Mouse (Mus musculus) lung, postnatal 36 days (tissue): ENCODE results near the gene Pwwp2b.

Source experiments
- DNase-seq: peaks from one replicate; pipeline ENCODE4 v3.0.0; 2022; ENCODE audit warnings: mixed read lengths

Pwwp2b gene

GRCm38 (mm10) chr7:139226416-139226815, 21.9 kb upstream of the Pwwp2b start:
- DNase-seq = no peak

DNA sequence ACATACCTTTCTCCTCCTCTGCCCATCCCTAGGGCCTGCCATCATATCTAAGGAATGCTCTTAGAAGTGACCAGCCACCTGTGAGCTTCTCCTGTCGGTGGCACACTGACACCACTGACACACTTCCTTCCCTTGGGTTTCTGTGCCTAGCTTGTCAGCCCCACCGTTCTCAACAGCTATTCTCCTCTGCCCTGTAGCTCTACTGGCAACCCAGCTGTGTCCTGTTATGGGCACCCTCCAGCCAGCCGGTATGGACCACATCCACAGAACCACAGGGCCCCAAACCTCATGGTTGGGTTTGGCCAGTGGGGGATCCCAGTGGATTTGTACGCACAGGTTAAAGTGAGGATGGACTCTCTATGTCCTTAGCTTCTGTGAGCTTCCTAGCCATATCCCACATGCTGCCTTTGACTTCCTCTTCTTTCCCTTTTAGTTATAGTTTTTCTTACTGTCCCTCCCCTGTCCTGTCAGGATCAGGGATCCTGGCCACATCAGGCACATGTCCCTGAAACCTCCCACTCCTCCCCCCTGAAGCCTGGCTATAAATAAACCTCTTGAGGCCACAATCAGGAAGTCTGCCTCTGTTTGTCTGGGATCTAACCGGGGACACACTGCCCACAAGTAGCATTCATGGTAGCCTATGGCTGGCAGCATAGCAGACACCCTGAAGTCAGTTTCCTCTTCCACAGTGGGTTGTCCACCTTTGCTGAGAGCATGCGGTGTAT, 19.7 kb upstream of the Pwwp2b start:
- DNase-seq = peak; percentile 41

DNA sequence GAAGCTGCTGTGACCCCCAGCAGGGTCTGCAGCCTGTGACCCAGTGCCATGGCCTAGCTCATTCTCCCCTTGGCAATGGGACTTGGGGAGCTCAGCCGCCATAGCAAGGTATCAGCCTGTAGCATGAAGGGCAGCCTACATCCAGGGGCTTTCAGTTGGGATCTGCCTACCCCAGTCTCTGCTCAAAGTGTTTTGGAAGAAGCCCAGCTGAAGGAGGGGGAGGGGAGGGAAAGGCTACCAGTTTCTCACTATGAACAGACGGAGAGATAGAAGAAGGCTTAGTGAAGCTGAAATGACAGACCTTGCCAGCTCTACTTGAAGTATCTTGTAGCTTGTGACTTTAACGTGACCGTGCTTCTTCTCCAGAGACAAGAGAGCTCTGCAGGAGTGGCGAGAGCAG, 18.4 kb upstream of the Pwwp2b start:
- no peak for DNase-seq

DNA sequence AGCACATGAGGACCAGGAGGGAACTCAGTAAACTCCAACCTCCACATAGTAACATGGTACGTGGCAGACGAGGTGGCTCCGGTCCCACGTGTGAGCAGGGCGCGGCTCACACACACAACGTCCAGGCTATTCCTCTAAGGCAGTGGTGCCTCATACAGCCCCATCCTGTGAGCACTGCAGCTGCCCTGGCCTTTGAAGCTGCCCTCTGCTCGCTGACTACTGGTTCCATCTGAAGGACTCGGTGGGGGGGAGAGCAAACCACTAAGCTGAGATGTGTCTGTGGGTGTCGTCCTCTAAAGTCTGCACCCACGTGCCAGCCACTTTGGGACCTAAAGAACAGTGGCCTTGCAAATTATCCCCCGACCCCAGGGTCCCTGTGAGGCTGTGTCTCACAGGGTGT, 18.0 kb upstream of the Pwwp2b start:
- DNase-seq = no peak

DNA sequence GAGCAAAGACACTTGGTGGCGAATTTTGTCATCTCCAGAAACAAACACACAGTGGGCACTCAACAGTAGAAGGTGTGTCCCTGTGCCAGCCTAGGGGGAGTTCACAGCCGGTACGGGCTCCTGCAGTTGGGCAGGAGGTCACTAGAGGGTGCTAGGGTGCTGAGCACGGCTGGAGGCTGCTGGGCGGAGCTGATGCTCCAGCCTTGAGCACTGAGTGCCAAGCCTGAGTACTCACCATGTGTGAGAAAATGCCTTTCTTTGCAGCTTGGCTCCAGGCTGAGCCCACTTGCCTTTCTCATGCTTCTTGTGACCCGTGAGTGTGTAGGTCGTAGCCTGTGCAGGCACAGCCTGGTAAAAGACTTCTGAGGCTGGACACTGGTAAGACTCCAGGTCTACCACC, 14.6 kb upstream of the Pwwp2b start:
- peak; percentile 94 for DNase-seq

DNA sequence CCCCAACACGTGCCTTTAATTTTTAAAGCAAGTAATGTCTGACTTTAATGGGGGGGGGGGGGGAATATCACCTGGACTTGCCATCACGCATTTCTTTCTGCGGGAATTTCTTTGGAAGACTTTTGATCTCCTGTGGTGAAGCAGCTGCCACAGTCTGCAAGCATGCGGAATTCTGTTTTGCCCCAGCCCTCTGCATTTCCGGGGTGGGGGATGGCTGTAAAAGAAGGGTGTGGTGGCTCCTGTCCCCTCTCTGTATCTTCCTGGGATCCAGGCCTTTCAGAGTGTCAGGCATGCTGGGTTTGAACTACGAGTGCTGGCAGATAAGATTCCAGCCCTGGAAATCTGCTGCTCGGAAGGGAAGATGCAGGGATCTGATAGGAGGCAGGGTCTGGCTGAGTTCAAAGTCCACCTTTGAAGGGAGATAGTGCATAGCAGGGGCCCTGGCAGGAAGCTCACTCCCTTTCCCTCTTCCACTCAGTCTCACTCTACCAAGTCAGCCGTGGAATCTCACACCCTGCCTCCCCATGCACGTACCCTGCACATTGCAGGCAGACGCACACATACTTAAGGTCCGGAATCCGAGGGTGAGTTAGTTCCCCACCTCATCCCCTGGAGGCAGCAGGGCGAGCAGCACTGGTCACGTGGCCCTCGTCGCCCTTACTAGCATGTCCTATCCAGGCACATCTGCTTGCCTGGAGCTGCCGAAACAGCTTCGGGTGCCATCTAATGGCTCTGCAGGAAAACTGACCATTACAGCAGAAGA, 13.7 kb upstream of the Pwwp2b start:
- DNase-seq = peak; percentile 72

DNA sequence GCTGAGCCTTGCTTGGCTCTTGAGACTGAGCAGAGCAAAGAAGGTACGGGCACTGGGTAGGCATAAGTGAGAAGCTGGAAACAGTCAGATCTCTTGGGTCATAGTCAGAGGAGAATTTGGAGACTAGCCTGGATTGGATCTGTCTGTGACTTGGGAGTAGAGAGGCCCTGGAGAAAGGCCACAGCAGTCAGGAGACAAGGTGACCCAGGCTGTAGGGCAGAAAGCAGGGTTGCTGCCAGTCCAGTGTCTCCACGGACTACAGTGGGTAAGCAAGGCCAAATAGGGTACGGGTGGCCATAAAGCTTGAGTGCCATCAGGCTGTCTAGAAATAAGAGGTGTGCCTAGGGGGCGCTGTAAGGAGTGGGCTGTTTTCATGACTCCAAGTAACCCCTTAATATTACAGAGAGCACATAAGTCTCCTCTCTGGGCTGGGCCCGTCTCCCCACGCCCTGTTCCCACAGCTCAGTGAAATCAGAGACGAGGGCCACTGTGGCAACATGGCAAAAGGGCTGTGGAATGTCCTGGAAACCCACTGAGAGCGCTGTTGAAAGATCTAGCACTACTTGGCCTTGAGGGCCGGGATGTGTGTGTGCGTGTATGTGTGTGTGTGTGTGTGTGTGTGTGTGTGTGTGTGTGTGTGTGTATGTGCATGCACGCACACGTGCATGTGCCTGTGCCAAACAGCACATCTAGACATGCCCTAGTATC, 12.5 kb upstream of the Pwwp2b start:
- peak; percentile 54 for DNase-seq

DNA sequence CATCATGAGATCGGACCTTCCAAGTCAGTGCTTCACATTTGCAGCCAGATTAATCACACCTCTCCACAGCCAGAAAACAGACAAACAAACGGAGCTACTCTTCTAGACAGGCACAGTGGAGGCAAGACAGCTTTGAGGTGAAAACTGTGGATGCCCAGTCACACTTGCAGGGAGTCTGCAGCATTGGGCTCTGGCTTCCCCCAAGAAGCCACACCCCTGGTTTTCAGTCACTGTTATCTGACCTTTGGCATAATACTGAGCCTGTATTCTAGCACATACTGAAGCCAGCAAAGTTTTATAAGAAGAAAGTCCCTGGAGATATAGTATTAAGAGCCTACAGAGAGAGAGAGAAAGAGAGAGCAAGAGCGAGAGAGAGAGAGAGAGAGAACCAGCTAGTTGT, 8.8 kb upstream of the Pwwp2b start:
- no peak for DNase-seq

DNA sequence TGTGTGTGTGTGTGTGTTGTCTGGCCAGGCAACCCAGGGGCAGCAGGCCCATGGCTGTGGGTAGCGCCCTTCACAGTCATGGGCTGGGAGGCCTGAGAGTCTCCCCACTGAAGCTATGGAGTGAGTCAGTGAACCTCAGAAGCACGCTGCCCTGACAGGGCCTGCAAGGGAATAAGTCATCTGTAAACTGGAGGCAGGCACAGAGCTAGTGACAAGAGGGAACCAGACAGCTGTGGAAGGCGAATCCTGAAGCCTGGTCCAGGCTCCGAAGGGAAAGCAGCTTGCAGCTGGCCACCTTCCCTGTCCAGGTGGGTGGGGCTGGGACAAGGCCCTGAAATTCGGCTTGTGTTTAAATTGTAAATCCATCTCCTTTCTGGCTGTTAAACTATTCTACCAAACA, 2.2 kb upstream of the Pwwp2b start:
- DNase-seq = no peak

DNA sequence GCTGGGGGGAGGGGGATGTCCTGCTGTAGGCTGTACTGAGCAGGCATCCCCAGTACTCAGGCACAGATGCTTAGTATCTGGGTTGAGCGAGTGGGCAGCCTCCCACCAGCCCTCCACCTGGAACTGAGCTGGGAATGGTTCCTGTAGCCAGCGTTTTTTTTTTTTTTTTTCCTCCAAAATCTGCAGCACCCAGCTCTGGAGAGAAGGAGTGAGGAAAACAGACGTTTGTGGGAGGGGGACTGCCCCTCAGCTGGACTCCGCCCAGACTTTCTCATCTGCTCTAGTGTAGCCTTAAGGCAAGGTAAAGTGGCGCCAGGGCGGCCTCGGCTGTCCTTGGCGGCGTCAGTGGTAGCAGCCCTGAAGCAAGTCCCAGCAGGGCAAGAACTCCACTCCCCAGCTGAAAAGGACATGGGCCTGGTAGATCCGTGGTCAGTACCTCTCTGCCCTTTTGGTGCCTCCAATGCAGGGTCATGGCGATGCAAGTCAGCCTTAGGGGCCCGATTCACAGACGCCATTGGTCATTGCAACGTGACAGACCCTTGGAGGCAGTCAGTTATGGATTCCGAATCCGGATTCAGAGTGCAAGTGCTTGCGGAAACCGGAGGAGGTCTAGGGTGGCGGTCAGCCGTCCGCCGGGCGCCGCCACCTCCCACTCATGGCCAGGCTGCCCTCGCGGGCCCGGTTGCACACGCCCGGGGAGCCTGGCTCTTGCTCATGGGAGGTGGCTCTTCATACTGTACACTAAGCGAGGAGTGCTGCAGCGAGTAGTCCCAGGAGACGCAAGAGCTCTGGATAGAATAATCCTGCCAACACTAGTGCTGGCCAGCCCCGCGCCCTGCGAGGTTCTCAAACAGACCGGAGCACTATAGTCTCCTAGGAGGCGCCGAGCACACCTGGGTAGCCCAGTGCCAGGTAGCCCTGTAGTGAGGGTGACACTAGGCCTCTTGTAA, 1.1 kb upstream of the Pwwp2b start:
- DNase-seq = peak; percentile 69

GRCm38 (mm10) chr7:139248615-139249405, 528 bp downstream of the Pwwp2b start:
- no peak for DNase-seq

GRCm38 (mm10) chr7:139249406-139250210, 1.3 kb downstream of the Pwwp2b start:
- DNase-seq = no peak

DNA sequence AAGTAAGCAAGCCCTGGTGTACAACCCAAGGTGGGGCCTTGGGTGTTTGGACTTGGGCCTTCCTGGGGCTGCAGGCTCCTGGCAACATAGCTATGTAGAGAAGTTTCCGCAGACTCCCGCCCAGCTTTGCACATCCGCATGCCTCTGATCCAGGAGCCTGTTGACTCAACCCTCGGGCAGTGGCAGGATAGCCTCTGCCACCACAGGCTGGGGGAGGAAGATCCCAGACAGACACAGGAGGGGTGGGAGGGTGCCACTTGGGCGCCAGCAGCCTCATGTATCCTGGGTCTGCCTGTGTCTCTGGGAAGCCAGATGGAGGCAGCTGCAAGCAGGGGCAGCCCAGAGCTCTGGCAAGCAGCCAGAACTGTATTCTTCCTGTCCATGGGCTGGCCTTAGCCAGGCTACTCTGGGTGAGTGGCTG, 3.6 kb downstream of the Pwwp2b start:
- peak; percentile 85 for DNase-seq

DNA sequence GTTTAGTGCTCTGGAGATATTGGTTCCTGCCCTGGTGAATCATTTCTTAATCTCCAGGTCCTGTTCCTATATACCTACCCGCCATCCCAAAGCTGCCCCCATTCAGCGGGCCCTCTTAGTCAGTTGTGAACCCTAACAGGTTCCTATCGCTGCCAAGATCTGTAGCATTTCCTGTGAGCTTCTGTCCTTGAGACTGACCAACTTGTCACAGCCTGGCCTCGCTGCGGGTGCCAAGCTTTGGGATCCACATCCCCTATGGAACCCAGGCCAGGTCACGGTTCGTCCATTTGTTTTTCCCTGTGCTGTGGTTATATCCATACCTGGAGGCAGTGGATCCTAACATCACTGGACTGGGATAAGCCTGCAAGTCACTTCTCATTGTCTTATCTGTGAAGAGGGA, 4.3 kb downstream of the Pwwp2b start:
- no peak for DNase-seq

GRCm38 (mm10) chr7:139252986-139253385, 4.7 kb downstream of the Pwwp2b start:
- DNase-seq = peak; percentile 80

DNA sequence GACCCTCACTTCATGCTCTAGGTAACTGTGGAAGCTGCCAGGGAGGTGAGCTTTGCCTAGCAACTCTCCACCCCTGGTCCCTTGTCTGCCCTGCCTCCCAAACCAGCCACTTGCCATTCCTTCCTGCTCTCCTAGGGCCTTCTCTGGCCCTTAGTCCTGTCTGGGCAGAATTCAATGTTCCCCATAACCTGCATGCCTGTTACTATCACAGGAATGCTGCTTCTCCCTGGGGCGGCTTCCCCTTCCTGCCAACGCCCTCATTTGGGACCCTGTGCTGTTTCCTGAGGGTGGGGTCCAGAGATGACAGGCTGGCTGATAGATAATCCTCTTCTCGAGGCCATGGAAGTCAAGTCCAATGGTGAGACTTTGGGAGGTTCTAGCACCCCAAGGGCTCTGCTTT, 5.2 kb downstream of the Pwwp2b start:
- DNase-seq = peak; percentile 49

- DNase-seq = no peak
Observed at GRCm38 (mm10) chr7:139254626-139255025, 6.3 kb downstream of the Pwwp2b start.

GRCm38 (mm10) chr7:139257752-139258542, 9.7 kb downstream of the Pwwp2b start:
- peak; percentile 91 for DNase-seq

DNA sequence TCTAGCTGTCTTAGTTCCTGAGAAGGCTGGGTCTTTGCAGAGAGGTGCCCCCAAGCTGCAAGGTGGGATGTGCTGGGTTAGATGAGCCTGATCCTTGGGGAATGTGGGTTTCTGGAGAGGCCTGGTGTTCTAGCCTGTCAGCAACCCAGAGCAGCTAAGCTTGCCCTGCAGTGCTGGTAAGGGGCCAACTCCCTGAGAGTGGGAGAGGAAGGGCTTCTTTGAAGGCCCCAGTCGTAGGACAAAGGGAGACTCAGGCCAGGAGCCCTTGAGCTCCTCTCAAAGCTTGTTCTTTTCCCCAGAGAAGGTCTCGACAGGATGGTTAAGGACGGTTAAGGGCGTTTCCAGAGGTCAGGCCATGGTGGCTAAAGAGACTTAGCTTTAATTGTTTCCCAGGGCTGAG, 16.1 kb downstream of the Pwwp2b start:
- DNase-seq = no peak

GRCm38 (mm10) chr7:139265634-139266033, 17.4 kb downstream of the Pwwp2b start:
- DNase-seq = no peak
